Mouse (Mus musculus): ENCODE results near the gene St8sia6.
"Not testable (repeated sequence)": the region's sequence is repeated elsewhere in the genome, so short reads cannot be mapped to it uniquely, and the experiment has no call there.

The St8sia6 gene

DNA sequence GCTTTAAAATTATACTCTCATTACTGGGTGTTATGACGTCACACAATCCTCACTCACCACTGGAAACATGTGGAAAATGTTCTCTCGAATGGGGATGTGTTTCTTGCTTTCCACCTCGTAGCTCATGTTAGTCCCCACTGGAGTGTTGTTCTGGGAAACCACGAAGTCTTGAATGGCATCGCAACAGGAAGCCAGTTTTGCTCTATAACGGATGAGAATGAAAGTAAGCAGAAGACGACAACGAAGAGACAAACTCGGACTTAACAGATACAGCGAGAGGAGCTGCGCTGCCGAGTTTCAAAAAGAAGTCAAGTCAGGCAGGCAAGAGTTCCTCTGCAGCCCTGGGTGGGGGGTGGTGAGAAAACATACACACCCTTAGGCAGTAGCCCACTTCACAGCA is 121.4 kb downstream of the St8sia6 start:
- DNase-seq (ENCODE audit: low read depth in 1 of 2, low spot score in 2 of 2), result no peak

DNA sequence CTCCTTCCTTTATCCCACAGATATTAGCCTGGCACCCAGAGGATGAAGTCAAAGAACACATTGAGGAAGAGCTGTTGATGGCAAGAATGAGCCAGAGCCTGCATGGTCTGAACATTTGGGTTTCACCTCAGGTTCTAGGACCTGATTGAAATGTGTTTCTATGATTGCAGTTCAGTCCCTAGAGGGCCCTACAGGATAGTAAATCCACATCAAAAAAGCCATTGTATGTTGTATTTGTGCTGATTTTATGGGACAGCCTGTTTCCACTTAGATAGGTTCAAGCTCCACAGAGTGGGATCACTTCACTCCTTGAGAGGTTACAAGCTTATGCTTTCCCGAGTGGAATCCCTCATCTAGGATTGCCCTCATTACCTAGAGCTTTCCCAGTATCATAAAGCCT is 159.0 kb downstream of the St8sia6 start:
- no peak for DNase-seq (ENCODE audit: low read depth in 1 of 2, low spot score in 2 of 2)

DNA sequence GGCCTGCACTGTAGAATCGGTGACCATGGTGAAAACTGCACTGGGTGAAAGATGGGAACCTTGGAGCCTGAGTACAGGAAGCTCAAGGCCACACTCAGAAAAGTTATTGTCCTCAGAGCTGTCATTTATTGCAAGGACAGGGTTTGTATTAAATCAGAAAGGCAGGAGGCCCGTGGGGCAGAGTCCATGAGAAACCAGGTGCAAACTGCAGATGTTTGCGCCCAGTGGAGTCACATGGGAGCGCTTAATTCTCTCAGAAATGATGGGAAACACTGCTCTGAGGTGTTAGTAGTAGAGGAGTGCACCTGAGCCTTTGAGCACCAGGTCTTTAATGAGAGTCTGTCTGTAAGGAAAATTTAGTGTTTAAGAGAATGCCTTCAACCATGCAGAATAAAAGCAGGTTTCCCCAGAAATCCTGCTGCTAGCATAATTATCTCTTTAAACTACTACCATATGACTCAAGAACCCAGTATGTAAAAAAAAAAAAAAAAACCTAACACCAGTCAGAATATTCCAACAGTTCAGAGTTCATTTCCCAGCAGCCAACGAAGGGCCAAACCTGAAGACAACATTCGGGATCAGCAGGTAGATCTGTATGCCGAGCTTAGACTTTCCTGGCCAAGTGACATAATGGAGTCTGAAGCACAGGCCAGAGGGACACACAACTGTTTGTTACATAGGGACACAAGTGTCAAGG is 163.6 kb downstream of the St8sia6 start:
- no peak for DNase-seq (ENCODE audit: low read depth in 1 of 2, low spot score in 2 of 2)

GRCm38 (mm10) chr2:13603636-13604035 is 190.2 kb downstream of the St8sia6 start:
- not testable (repeated sequence) for DNase-seq (ENCODE audit: low read depth in 1 of 2, low spot score in 2 of 2)

DNA sequence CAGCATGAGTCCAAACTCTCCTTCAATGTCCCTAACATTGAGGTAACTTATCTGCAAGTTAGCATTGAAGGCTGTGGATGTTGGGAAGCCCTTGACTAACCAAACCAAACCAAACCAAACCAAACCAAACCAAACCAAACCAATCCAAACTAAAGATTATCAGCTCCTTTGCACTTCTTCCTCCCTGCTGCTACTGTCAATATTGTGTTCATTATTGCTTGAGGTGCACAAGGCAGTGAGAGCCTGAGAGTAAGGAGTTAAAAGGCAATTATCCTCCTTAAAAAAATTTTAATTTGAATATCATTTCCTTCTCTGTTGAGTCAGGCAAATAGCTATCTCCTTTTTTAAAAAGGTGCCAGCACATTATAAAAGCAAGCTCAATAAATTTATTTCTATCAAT is 190.8 kb downstream of the St8sia6 start:
- no peak for DNase-seq (ENCODE audit: low read depth in 1 of 2, low spot score in 2 of 2)

All from monocyte, adult 2 months (primary cell).